Mouse (Mus musculus) intestine, embryonic 16.5 days (tissue): ENCODE measurements around the gene Ptger3. TPM values are rescaled to one million over a fixed set of nuclear protein-coding genes. Genes with fewer than 3 reads are reported as not detected.

Source experiments
- ATAC-seq: fragments of 200-750 bp; cut with Nextera tagmentation; 2 replicates; pipeline ENCODE4 v1.8.0; 2017; ENCODE audit warnings: moderate TSS enrichment, moderate library complexity
- H3K27ac ChIP-seq: fragments of 300-500 bp; sonication (generic); 2 replicates; pipeline ENCODE4 v1.5.1; 2014; ENCODE audit warnings: mild to moderate bottlenecking, low read length
- H3K27me3 ChIP-seq: fragments of 300-500 bp; sonication (generic); replicated peaks from 2 replicates; pipeline ENCODE4 v1.6.1; 2014; ENCODE audit warnings: low read length, control low read depth, mixed read lengths; ENCODE audit not compliant: control insufficient read depth, insufficient read depth
- H3K36me3 ChIP-seq: fragments of 300-500 bp; sonication (generic); 2 replicates; pipeline ENCODE4 v1.6.1; 2014; ENCODE audit warnings: low read length, control low read depth; ENCODE audit not compliant: control insufficient read depth, insufficient read depth
- H3K4me1 ChIP-seq: fragments of 300-500 bp; sonication (generic); 2 replicates; pipeline ENCODE4 v1.6.1; 2014; ENCODE audit warnings: low read length, control low read depth, mixed read lengths; ENCODE audit not compliant: control insufficient read depth, insufficient read depth
- H3K4me2 ChIP-seq: fragments of 300-500 bp; sonication (generic); 2 replicates; pipeline ENCODE4 v1.6.1; 2014; ENCODE audit warnings: low read depth, low read length, control low read depth
- H3K4me3 ChIP-seq: fragments of 300-500 bp; sonication (generic); 2 replicates; pipeline ENCODE4 v1.5.1; 2014; ENCODE audit warnings: mild to moderate bottlenecking, low read length
- H3K9ac ChIP-seq: fragments of 300-500 bp; sonication (generic); 2 replicates; pipeline ENCODE4 v1.6.1; 2014; ENCODE audit warnings: low read depth, low read length
- H3K9me3 ChIP-seq: fragments of 300-500 bp; sonication (generic); 2 replicates; pipeline ENCODE4 v1.6.1; 2016; ENCODE audit warnings: low read length, control low read depth; ENCODE audit not compliant: control insufficient read depth
- WGBS: fragments of 180-500 bp; shearing (Covaris S2); extraction: QIAGEN DNeasy Blood & Tissue Kit; methylation state at CpG from one replicate; pipeline ENCODE4 v1.1.7; 2014; 5-methylcytosine and 5-hydroxymethylcytosine counted together
- microRNA counts: library from miRNA; unstranded; fragments of <30 nt; microRNA quantifications from one replicate; lab custom pipeline; 2016
- microRNA-seq: library from miRNA; unstranded; fragments of <30 nt; microRNA quantifications from one replicate; pipeline ENCODE4, GENCODE M21; 2016
- polyA plus RNA-seq: library from polyadenylated mRNA; unstranded; fragments of >200 nt; fragmentation: Nextera tagmentation; extraction: Ambion mirVana; gene quantifications from 2 replicates; pipeline ENCODE4 v1.2.1, GENCODE M21; 2015

The Ptger3 gene
- polyA plus RNA-seq, 1 experiment from 2014 or later, result 14.1 TPM

DNA sequence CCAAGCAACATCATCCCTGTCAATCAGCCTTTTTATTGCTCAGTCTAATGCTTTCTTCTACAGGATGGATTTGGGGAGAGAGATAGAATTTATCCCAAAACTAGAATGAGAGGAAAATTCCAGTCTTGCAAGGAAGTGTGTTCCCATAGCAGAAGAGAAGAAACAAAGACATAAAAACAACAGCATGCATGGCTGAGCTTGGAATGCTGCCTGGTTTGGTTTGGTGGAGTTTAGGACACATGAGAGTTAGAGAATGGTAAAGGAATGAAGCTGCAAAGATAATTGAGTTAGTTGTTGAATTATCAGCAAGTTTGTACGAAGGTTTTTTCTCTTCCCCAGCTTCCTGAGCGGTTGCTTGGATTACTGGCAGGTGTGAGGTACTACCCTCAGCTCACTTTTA is 99.5 kb downstream of the Ptger3 start:
- Histone ChIP-seq H3K4me1 (no peaks in the 10 kb centered on the region), H3K9me3 (no peaks in the 10 kb centered on the region), H3K4me3 (no peak overlapping the region), H3K4me2 (no peak overlapping the region), H3K9ac (no peak overlapping the region), H3K27ac (no peak overlapping the region), H3K27me3 (no peaks in the 10 kb centered on the region), H3K36me3 (no peaks in the 10 kb centered on the region)
- ATAC-seq, result no peak
- whole genome bisulfite sequencing, result 78% methylated on average over 2 of the region's 2 CpGs

DNA sequence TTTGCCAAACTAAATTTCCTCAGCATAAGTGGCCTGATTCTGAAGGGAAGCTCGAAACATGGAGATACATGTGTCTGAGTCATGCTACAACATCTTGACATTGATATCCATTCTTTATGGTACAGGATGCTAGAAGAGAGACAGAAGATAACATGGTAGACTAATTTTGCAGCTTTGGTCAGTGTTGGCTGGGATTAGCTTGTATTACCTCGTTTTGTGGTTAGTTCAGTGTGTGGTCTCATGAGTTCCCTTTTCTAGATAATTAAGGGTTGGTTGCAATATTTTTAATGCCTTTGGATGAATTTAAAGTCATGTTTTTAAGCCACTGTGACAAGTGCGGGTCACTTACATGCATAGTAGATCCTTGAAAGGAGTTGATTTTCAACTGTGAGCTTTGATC is 119.4 kb downstream of the Ptger3 start:
- WGBS, result 88% methylated on average over 3 of the region's 3 CpGs
- H3K27ac ChIP-seq, result no peak overlapping the region
- no peaks in the 10 kb centered on the region for H3K27me3 ChIP-seq
- no peaks in the 10 kb centered on the region for H3K4me1 ChIP-seq
- H3K9me3 ChIP-seq, result no peaks in the 10 kb centered on the region
- H3K4me2 ChIP-seq, result no peak overlapping the region
- H3K4me3 ChIP-seq, result no peak overlapping the region
- no peak for ATAC-seq
- no peak overlapping the region for H3K9ac ChIP-seq
- H3K36me3 ChIP-seq, result no peaks in the 10 kb centered on the region

DNA sequence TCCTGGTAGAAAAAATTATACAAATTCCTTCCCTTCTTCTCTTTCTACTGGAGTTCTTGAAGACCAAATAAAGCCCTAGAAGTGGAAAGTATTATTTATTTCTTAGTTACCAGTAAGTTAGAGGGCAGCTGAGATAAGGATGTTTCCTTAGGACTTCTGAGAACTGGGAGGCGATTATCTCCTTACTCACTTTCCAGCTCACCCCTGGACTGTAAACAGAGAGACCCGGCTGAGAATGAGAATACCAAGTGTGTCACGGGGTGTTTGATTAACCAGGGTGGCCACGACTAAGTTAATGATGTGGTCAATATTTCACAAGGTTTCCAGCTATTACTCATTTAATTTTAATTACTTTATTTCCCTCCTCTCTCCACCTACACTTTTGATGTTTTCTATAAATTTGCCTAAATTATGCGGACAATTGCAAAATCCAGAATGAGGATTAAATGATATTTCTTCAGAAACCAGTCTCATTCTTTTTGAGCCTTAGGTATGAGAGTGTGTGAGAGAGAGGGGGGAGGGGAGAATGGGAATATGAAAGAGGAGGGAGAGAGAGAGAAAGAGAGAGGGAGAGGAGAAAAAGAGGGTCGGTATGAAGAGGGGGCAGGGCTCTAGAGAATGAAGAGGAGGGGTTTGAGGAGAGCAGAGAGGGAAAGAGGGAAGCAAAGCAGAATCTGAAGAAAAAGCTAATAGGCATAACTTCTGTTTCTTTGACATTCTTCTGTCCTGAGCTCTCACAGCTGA is 121.9 kb downstream of the Ptger3 start:
- 45% methylated on average over 6 of the region's 6 CpGs for WGBS
- Histone ChIP-seq H3K4me1 (no peaks in the 10 kb centered on the region), H3K4me3 (no peak overlapping the region), H3K27ac (no peak overlapping the region), H3K27me3 (no peaks in the 10 kb centered on the region), H3K9me3 (no peaks in the 10 kb centered on the region), H3K4me2 (no peak overlapping the region), H3K9ac (no peak overlapping the region), H3K36me3 (no peaks in the 10 kb centered on the region)
- no peak for ATAC-seq

MicroRNAs encoded within 50 kb of the gene (microRNA counts, 519-probe panel; counts per million panel counts)
- 1,892 counts per million, percentile 37 among the panel's probes with 10 or more counts for microRNA mmu-miR-186 (lab: Ali Mortazavi, UCI)

Small RNA genes lying within 50 kb of the gene (microRNA-seq; reads per million reads assigned to microRNA genes)
- gene Mir186, result 506 reads per million, percentile 67 among the genes with 10 or more reads in this experiment

Other genes starting within 250 kb of the Ptger3 start
- gene Zranb2, start 32.7 kb upstream of the Ptger3 start, polyA plus RNA-seq, result 67.5 and 77.2 TPM in 2 replicates